Mouse (Mus musculus) heart, postnatal 25 days (tissue): ENCODE results near the gene Prm3. TPM values are rescaled to one million over a fixed set of nuclear protein-coding genes. Genes with fewer than 3 reads are reported as not detected.

Source experiments
- total RNA-seq, 2 experiments: library from RNA; stranded (reverse); gene quantifications; 2 replicates each; pipeline ENCODE4 v1.2.3; 2021

The Prm3 gene
- total RNA-seq, 2 experiments from 2014 or later: not detected

Other genes starting within 250 kb of the Prm3 start
- 10 to 100 TPM; 34.6 to 37.4 TPM for gene Dexi, start 247.9 kb downstream of the Prm3 start, total RNA-seq
- 10 to 100 TPM; 55.1 to 56.0 TPM for gene Clec16a, start 245.6 kb downstream of the Prm3 start, total RNA-seq
- under 1 TPM; 0.45 to 0.62 TPM for gene Socs1, start 5.4 kb downstream of the Prm3 start, total RNA-seq
- gene Tnp2, start 2.3 kb downstream of the Prm3 start, total RNA-seq: not detected
- gene Prm2, start 5.2 kb upstream of the Prm3 start, total RNA-seq: not detected
- gene Prm1, start 14.9 kb upstream of the Prm3 start, total RNA-seq: not detected
- gene Gm11172, start 22.0 kb upstream of the Prm3 start, total RNA-seq: not detected
- under 1 TPM; 0.56 to 0.62 TPM for gene Rmi2, start 44.1 kb upstream of the Prm3 start, total RNA-seq